Mouse (Mus musculus) urinary bladder, postnatal 0 days (tissue): ENCODE measurements around the gene Antxr2. TPM values are rescaled to one million over a fixed set of nuclear protein-coding genes. Genes with fewer than 3 reads are reported as not detected.

Experiments used
- polyA plus RNA-seq: library from polyadenylated mRNA; unstranded; fragments of >200 nt; fragmentation: Nextera tagmentation; extraction: Ambion mirVana; gene quantifications from 2 replicates; pipeline ENCODE4 v1.2.1, GENCODE M21; 2015

The Antxr2 gene
- 12.8 and 14.6 TPM in 2 replicates for polyA plus RNA-seq

GRCm38 (mm10) chr5:98030902-98031641, at the start of gene Antxr2:
Gene Antxr2, minus strand, starts transcription at chr5:98031043.

Other genes with a start within 250 kb of the Antxr2 start
- not detected in 2 replicates for gene Prdm8, start 136.2 kb upstream of the Antxr2 start, polyA plus RNA-seq
- gene Fgf5, start 223.1 kb upstream of the Antxr2 start, polyA plus RNA-seq, result 0.88 and 1.5 TPM in 2 replicates